Mouse (Mus musculus) olfactory bulb, adult 2 months (tissue): ENCODE data around the gene Bnc1. TPM values are rescaled to one million over a fixed set of nuclear protein-coding genes. Genes with fewer than 3 reads are reported as not detected.
A peak's percentile ranks its signal among the peaks of the same experiment; 100 is the strongest.

Experiments
- H3K27ac ChIP-seq: fragments of 200-500 bp; 2 replicates; pipeline ENCODE4 v1.5.1; 2012; ENCODE audit warnings: low read depth, low read length; ENCODE audit not compliant: insufficient read depth
- H3K4me1 ChIP-seq: fragments of 200-500 bp; 2 replicates; pipeline ENCODE4 v1.6.1; 2012; ENCODE audit warnings: low read length; ENCODE audit not compliant: control insufficient read depth, insufficient read depth
- H3K4me3 ChIP-seq: fragments of 200-500 bp; 2 replicates; pipeline ENCODE4 v1.5.1; 2012; ENCODE audit warnings: mild to moderate bottlenecking, low read depth, low read length, moderate library complexity; ENCODE audit not compliant: insufficient read depth
- CTCF ChIP-seq: fragments of 200-500 bp; IDR thresholded peaks from 2 replicates; pipeline ENCODE4 v1.5.1; 2012; ENCODE audit warnings: low read depth, mild to moderate bottlenecking, low read length, moderate library complexity; ENCODE audit not compliant: insufficient read depth
- POLR2A ChIP-seq: fragments of 200-500 bp; IDR thresholded peaks from 2 replicates; pipeline ENCODE4 v1.6.1; 2012; ENCODE audit warnings: mild to moderate bottlenecking, low read depth, low read length, moderate library complexity; ENCODE audit not compliant: insufficient read depth
- WGBS: fragments of 180-500 bp; shearing (Covaris S2); methylation state at CpG from one replicate; pipeline ENCODE4 v1.1.7; 2018; 5-methylcytosine and 5-hydroxymethylcytosine counted together
- polyA plus RNA-seq: library from polyadenylated mRNA; stranded (reverse); fragments of >200 nt; gene quantifications from 2 replicates; pipeline ENCODE4 v1.2.4, GENCODE M21; 2012; ENCODE audit warnings: low replicate concordance; ENCODE audit not compliant: missing spikeins, insufficient read depth, insufficient read length

The Bnc1 gene
- polyA plus RNA-seq, 1 experiment, result not detected

GRCm38 (mm10) chr7:81991611-81992061 lies 456 bp downstream of the Bnc1 start:
- H3K27ac ChIP-seq, result no peak overlapping the region
- TF ChIP-seq POLR2A, result no peak
- no peak for TF ChIP-seq CTCF
- H3K4me1 ChIP-seq, result peaks cover 7% of the 10 kb centered on the region; the same call in 1 of the 2 replicates
- WGBS, result 2% methylated on average over 36 of the region's 36 CpGs
- peak overlapping the region; percentile 35 for H3K4me3 ChIP-seq

- Histone ChIP-seq H3K27ac (no peak overlapping the region), H3K4me3 (no peak overlapping the region), H3K4me1 (peaks cover 7% of the 10 kb centered on the region; the same call in 1 of the 2 replicates)
- TF ChIP-seq CTCF (no peak), POLR2A (no peak)
- WGBS, result 22% methylated on average over 12 of the region's 12 CpGs
Observed at GRCm38 (mm10) chr7:81991116-81991515, 976 bp downstream of the Bnc1 start.

DNA sequence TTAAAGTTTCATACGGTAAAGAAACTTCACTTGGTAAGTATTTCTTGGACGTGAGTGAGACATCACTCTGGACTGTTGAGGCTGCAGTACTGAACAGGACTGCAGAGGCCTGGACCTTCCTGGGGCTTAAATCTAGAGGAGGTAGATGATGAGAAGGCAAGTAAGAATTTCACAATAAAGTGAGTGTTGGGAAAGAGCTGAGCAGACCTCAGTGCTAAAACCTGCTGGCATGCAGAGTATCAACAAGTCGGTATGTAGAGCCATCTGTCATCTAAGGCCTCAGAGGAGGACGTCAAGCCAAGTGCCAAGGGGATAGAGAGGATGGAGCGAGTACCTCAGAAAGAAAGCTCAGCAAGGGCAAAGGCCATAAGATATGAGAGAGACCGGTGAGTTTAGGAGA lies 8.4 kb downstream of the Bnc1 start:
- 92% methylated on average over 6 of the region's 6 CpGs for WGBS
- Histone ChIP-seq H3K4me3 (no peak overlapping the region), H3K4me1 (no peaks in the 10 kb centered on the region), H3K27ac (no peak overlapping the region)
- no peak for TF ChIP-seq CTCF

- TF ChIP-seq CTCF (no peak), POLR2A (no peak)
- Histone ChIP-seq H3K4me1 (no peaks in the 10 kb centered on the region), H3K27ac (no peak overlapping the region), H3K4me3 (no peak overlapping the region)
- WGBS, result 82% methylated on average over 8 of the region's 8 CpGs
Observed at GRCm38 (mm10) chr7:81978304-81978703, 13.8 kb downstream of the Bnc1 start.

DNA sequence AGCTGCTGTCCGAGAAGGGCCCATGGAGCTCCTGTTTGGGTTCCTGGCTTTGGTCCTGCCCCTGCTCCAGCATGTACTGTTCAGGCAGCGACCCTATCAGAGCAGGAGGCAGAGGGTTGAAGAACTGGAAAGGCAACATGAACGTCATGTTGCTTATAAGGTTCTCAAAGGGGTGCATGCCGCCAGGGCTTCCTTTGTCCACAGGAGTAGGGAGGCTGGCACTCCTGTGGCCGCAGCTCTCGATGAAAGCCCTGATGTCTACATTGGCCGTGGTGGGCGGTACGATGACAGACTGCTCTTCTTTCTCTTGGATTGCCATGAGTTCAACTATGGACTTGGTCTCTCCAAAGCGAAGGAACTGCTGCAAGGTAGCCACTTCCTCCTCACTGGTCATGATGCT lies 17.5 kb downstream of the Bnc1 start:
- no peak for TF ChIP-seq CTCF
- TF ChIP-seq POLR2A, result no peak
- H3K4me1 ChIP-seq, result no peaks in the 10 kb centered on the region; the same call in 1 of the 2 replicates
- H3K4me3 ChIP-seq, result no peak overlapping the region
- 92% methylated on average over 10 of the region's 10 CpGs for WGBS
- no peak overlapping the region for H3K27ac ChIP-seq

GRCm38 (mm10) chr7:81973939-81974338 lies 18.2 kb downstream of the Bnc1 start:
- 94% methylated on average over 12 of the region's 12 CpGs for WGBS
- Histone ChIP-seq H3K4me3 (no peak overlapping the region), H3K4me1 (no peaks in the 10 kb centered on the region; the same call in 1 of the 2 replicates), H3K27ac (no peak overlapping the region)
- no peak for TF ChIP-seq POLR2A
- TF ChIP-seq CTCF, result no peak

- TF ChIP-seq CTCF (no peak), POLR2A (no peak)
- H3K27ac ChIP-seq, result no peak overlapping the region
- no peak overlapping the region for H3K4me3 ChIP-seq
- H3K4me1 ChIP-seq, result no peaks in the 10 kb centered on the region; the same call in 1 of the 2 replicates
- 97% methylated on average over 5 of the region's 5 CpGs for WGBS
Observed at GRCm38 (mm10) chr7:81973339-81973738, 18.8 kb downstream of the Bnc1 start.

DNA sequence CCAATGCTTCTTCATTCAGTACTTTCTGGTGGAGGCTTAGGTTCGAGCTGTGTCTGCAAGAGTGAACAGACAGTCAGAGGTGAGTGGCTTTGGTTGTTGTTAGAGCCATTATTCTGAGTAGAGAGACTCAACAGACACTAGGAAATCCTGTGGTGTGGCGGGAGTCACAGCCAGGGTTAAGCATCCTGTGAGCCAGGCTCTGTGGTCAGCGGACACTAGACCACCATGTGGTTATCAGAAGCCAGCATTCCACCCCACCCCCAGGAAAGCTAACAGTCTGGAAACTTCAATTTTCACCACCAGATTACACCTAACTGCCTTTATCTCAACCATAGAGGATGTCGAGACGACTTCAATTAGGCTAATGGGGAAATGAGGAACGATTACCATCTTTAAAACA lies 23.1 kb downstream of the Bnc1 start:
- no peak overlapping the region for H3K4me3 ChIP-seq
- 79% methylated on average over 6 of the region's 6 CpGs for WGBS
- TF ChIP-seq POLR2A (no peak), CTCF (no peak)
- H3K4me1 ChIP-seq, result no peaks in the 10 kb centered on the region; the same call in 1 of the 2 replicates
- H3K27ac ChIP-seq, result no peak overlapping the region

GRCm38 (mm10) chr7:81968451-81968850 lies 23.6 kb downstream of the Bnc1 start:
- TF ChIP-seq POLR2A, result no peak
- no peak for TF ChIP-seq CTCF
- H3K4me3 ChIP-seq, result no peak overlapping the region
- no peak overlapping the region for H3K27ac ChIP-seq
- WGBS, result 79% methylated on average over 4 of the region's 4 CpGs
- no peaks in the 10 kb centered on the region; the same call in 1 of the 2 replicates for H3K4me1 ChIP-seq

- Histone ChIP-seq H3K4me3 (no peak overlapping the region), H3K27ac (no peak overlapping the region), H3K4me1 (no peaks in the 10 kb centered on the region)
- 91% methylated on average over 5 of the region's 5 CpGs for WGBS
- no peak for TF ChIP-seq POLR2A
- no peak for TF ChIP-seq CTCF
Observed at GRCm38 (mm10) chr7:81966195-81966594, 25.9 kb downstream of the Bnc1 start.
